Mouse (Mus musculus) heart, embryonic 15.5 days (tissue): ENCODE data around the gene Pgam2. TPM values are rescaled to one million over a fixed set of nuclear protein-coding genes. Genes with fewer than 3 reads are reported as not detected.
A peak's percentile ranks its signal among the peaks of the same experiment; 100 is the strongest.

Experiments
- ATAC-seq: fragments of 200-750 bp; cut with Nextera tagmentation; replicated peaks from 2 replicates; pipeline ENCODE4 v1.8.0; 2017; ENCODE audit warnings: low read depth, moderate TSS enrichment; ENCODE audit not compliant: insufficient number of reproducible peaks, insufficient read depth, low FRiP score
- H3K27ac ChIP-seq: fragments of 300-500 bp; sonication (generic); 2 replicates; pipeline ENCODE4 v1.5.1; 2015; ENCODE audit warnings: mild to moderate bottlenecking, inconsistent platforms
- H3K27me3 ChIP-seq: fragments of 300-500 bp; sonication (generic); 2 replicates; pipeline ENCODE4 v1.6.1; 2015; ENCODE audit warnings: inconsistent platforms
- H3K36me3 ChIP-seq: fragments of 300-500 bp; sonication (generic); 2 replicates; pipeline ENCODE4 v1.6.1; 2015; ENCODE audit warnings: mild to moderate bottlenecking, inconsistent platforms
- H3K4me1 ChIP-seq: fragments of 300-500 bp; sonication (generic); replicated peaks from 2 replicates; pipeline ENCODE4 v1.6.1; 2015; ENCODE audit warnings: inconsistent platforms
- H3K4me2 ChIP-seq: fragments of 300-500 bp; sonication (generic); 2 replicates; pipeline ENCODE4 v1.6.1; 2015; ENCODE audit warnings: inconsistent platforms, mild to moderate bottlenecking, moderate library complexity
- H3K4me3 ChIP-seq: fragments of 300-500 bp; sonication (generic); 2 replicates; pipeline ENCODE4 v1.5.1; 2015; ENCODE audit warnings: mild to moderate bottlenecking, inconsistent platforms
- H3K9ac ChIP-seq: fragments of 300-500 bp; sonication (generic); 2 replicates; pipeline ENCODE4 v1.6.1; 2015; ENCODE audit warnings: mild to moderate bottlenecking, inconsistent platforms
- H3K9me3 ChIP-seq: fragments of 300-500 bp; sonication (generic); replicated peaks from 2 replicates; pipeline ENCODE4 v1.6.1; 2016; ENCODE audit warnings: inconsistent platforms
- WGBS: fragments of 180-500 bp; shearing (Covaris S2); methylation state at CpG from one replicate; pipeline ENCODE4 v1.1.7; 2015; ENCODE audit warnings: mixed read lengths; 5-methylcytosine and 5-hydroxymethylcytosine counted together
- polyA plus RNA-seq: library from polyadenylated mRNA; unstranded; fragments of >200 nt; fragmentation: Nextera tagmentation; extraction: Ambion mirVana; gene quantifications from 2 replicates; pipeline ENCODE4 v1.2.1, GENCODE M21; 2015

Gene Pgam2
- polyA plus RNA-seq, 1 experiment from 2014 or later, result 993 TPM

GRCm38 (mm10) chr11:5789754-5790333, 13.7 kb downstream of the Pgam2 start:
- peak overlapping the region; percentile 89; the same call in 1 of the 2 replicates for H3K9ac ChIP-seq
- WGBS, result 63% methylated on average over 3 of the region's 3 CpGs
- peaks cover 20% of the 10 kb centered on the region for H3K4me1 ChIP-seq
- H3K4me3 ChIP-seq, result peak overlapping the region; percentile 91
- H3K36me3 ChIP-seq, result peaks cover 26% of the 10 kb centered on the region
- no peaks in the 10 kb centered on the region for H3K9me3 ChIP-seq
- H3K27me3 ChIP-seq, result no peaks in the 10 kb centered on the region
- 0 out of 2 replicates have a peak overlapping the region, but pooled peaks have one; percentile 11 for H3K27ac ChIP-seq
- no peak for ATAC-seq
- peak overlapping the region; percentile 86 for H3K4me2 ChIP-seq

GRCm38 (mm10) chr11:5789071-5789753, 14.3 kb downstream of the Pgam2 start:
- H3K4me3 ChIP-seq, result peak overlapping the region; percentile 91
- no peak; the same call in 1 of the 2 replicates for ATAC-seq
- peak overlapping the region; percentile 86 for H3K4me2 ChIP-seq
- WGBS, result 55% methylated on average over 6 of the region's 6 CpGs
- peaks cover 20% of the 10 kb centered on the region for H3K4me1 ChIP-seq
- peak overlapping the region; percentile 89 for H3K9ac ChIP-seq
- no peaks in the 10 kb centered on the region for H3K9me3 ChIP-seq
- H3K27ac ChIP-seq, result peak overlapping the region; percentile 96
- H3K27me3 ChIP-seq, result no peaks in the 10 kb centered on the region
- H3K36me3 ChIP-seq, result peaks cover 20% of the 10 kb centered on the region

- H3K36me3 ChIP-seq, result peaks cover 13% of the 10 kb centered on the region
- under 1% methylated on average over 74 of the region's 74 CpGs for WGBS
- H3K27me3 ChIP-seq, result no peaks in the 10 kb centered on the region
- peak within 1 kb of the TSS; percentile 86 for H3K4me2 ChIP-seq
- H3K27ac ChIP-seq, result peak within 1 kb of the TSS; percentile 96
- no peaks in the 10 kb centered on the region for H3K9me3 ChIP-seq
- H3K9ac ChIP-seq, result peak within 1 kb of the TSS; percentile 89
- peaks cover 20% of the 10 kb centered on the region for H3K4me1 ChIP-seq
- H3K4me3 ChIP-seq, result peak within 1 kb of the TSS; percentile 91
- peak; percentile 93 for ATAC-seq
These were observed 15.2 kb downstream of the Pgam2 start, which contains the start of gene Dbnl for GRCm38 (mm10) chr11:5788056-5789014. Dbnl (plus strand) TSS chr11:5788488.

GRCm38 (mm10) chr11:5787671-5788055, 15.9 kb downstream of the Pgam2 start:
- peaks cover 21% of the 10 kb centered on the region for H3K4me1 ChIP-seq
- no peaks in the 10 kb centered on the region for H3K9me3 ChIP-seq
- WGBS, result 31% methylated on average over 8 of the region's 8 CpGs

GRCm38 (mm10) chr11:5785732-5786131, 17.8 kb downstream of the Pgam2 start:
- Histone ChIP-seq H3K27ac (no peak overlapping the region), H3K9me3 (no peaks in the 10 kb centered on the region), H3K4me3 (no peak overlapping the region), H3K4me2 (no peak overlapping the region), H3K36me3 (no peaks in the 10 kb centered on the region), H3K9ac (no peak overlapping the region), H3K4me1 (peaks cover 23% of the 10 kb centered on the region), H3K27me3 (no peaks in the 10 kb centered on the region)
- ATAC-seq, result no peak

More at GRCm38 (mm10) chr11:5787671-5788055, 15.9 kb downstream of the Pgam2 start:
- peak overlapping the region; percentile 96 for H3K27ac ChIP-seq
- H3K27me3 ChIP-seq, result no peaks in the 10 kb centered on the region
- peak overlapping the region; percentile 86 for H3K4me2 ChIP-seq
- peak overlapping the region; percentile 91 for H3K4me3 ChIP-seq
- peak overlapping the region; percentile 89 for H3K9ac ChIP-seq
- no peak for ATAC-seq
- H3K36me3 ChIP-seq, result peaks cover 9% of the 10 kb centered on the region

GRCm38 (mm10) chr11:5782199-5782944, 21.2 kb downstream of the Pgam2 start:
- ATAC-seq, result no peak
- Histone ChIP-seq H3K9me3 (no peaks in the 10 kb centered on the region), H3K27me3 (no peaks in the 10 kb centered on the region), H3K27ac (no peak overlapping the region), H3K4me3 (no peak overlapping the region), H3K36me3 (no peaks in the 10 kb centered on the region), H3K9ac (no peak overlapping the region), H3K4me2 (no peak overlapping the region), H3K4me1 (peaks cover 7% of the 10 kb centered on the region; the same call in 1 of the 2 replicates)
- 40% methylated on average over 8 of the region's 8 CpGs for WGBS

- Histone ChIP-seq H3K9ac (no peak overlapping the region), H3K27me3 (no peaks in the 10 kb centered on the region), H3K4me2 (no peak overlapping the region), H3K4me1 (0 out of 2 replicates have a peak, but pooled peaks cover 4% of the 10 kb centered on the region), H3K36me3 (no peaks in the 10 kb centered on the region), H3K27ac (no peak overlapping the region), H3K4me3 (no peak overlapping the region), H3K9me3 (no peaks in the 10 kb centered on the region)
- ATAC-seq, result 0 out of 2 replicates have a peak, but pooled peaks have one; percentile 31
- WGBS, result 84% methylated on average over 6 of the region's 6 CpGs
These were observed 23.5 kb downstream of the Pgam2 start for GRCm38 (mm10) chr11:5780035-5780499.

- Histone ChIP-seq H3K9ac (no peak overlapping the region), H3K4me2 (no peak overlapping the region), H3K9me3 (no peaks in the 10 kb centered on the region), H3K4me3 (no peak overlapping the region), H3K36me3 (no peaks in the 10 kb centered on the region; the same call in 1 of the 2 replicates), H3K4me1 (0 out of 2 replicates have a peak, but pooled peaks cover 4% of the 10 kb centered on the region), H3K27me3 (no peaks in the 10 kb centered on the region), H3K27ac (no peak overlapping the region)
- ATAC-seq, result no peak
- 78% methylated on average over 2 of the region's 2 CpGs for WGBS
These were observed 25.1 kb downstream of the Pgam2 start for GRCm38 (mm10) chr11:5778481-5778880.

GRCm38 (mm10) chr11:5766019-5766418, 37.5 kb downstream of the Pgam2 start:
- WGBS, result 66% methylated on average over 6 of the region's 6 CpGs
- Histone ChIP-seq H3K36me3 (peaks cover 11% of the 10 kb centered on the region), H3K4me2 (no peak overlapping the region), H3K9me3 (no peaks in the 10 kb centered on the region), H3K4me3 (no peak overlapping the region), H3K27ac (no peak overlapping the region), H3K9ac (no peak overlapping the region), H3K27me3 (no peaks in the 10 kb centered on the region), H3K4me1 (peaks cover 11% of the 10 kb centered on the region)
- ATAC-seq, result no peak

- peak overlapping the region; percentile 98 for H3K27ac ChIP-seq
- H3K4me2 ChIP-seq, result peak overlapping the region; percentile 65
- no peaks in the 10 kb centered on the region for H3K27me3 ChIP-seq
- peak overlapping the region; percentile 73; the same call in 1 of the 2 replicates for H3K9ac ChIP-seq
- H3K9me3 ChIP-seq, result no peaks in the 10 kb centered on the region
- ATAC-seq, result no peak
- WGBS, result 15% methylated on average over 6 of the region's 6 CpGs
- no peaks in the 10 kb centered on the region; the same call in 1 of the 2 replicates for H3K36me3 ChIP-seq
- H3K4me1 ChIP-seq, result peaks cover 21% of the 10 kb centered on the region
- H3K4me3 ChIP-seq, result peak overlapping the region; percentile 78
These were observed 40.9 kb downstream of the Pgam2 start for GRCm38 (mm10) chr11:5762633-5762982.
